Mouse (Mus musculus): ENCODE data around the gene Slc25a27. TPM values are rescaled to one million over a fixed set of nuclear protein-coding genes. Genes with fewer than 3 reads are reported as not detected.
A peak's percentile ranks its signal among the peaks of the same experiment; 100 is the strongest.

The Slc25a27 gene
- polyA plus RNA-seq, 1 experiment from 2014 or later = 107 TPM

- Histone ChIP-seq H3K9ac (no peak overlapping the region), H3K4me1 (replicated peaks) (no peaks in the 10 kb centered on the region), H3K4me3 (no peak overlapping the region), H3K9me3 (no peaks in the 10 kb centered on the region), H3K4me2 (no peak overlapping the region), H3K27ac (replicated peaks) (no peak overlapping the region), H3K36me3 (peaks cover 38% of the 10 kb centered on the region), H3K27me3 (no peaks in the 10 kb centered on the region)
- WGBS = 76% methylated on average over 7 of the region's 7 CpGs
- no peak for ATAC-seq (ENCODE audit: low FRiP score, low read depth)
Observed at GRCm38 (mm10) chr17:43643191-43643590, 23.8 kb downstream of the Slc25a27 start.

DNA sequence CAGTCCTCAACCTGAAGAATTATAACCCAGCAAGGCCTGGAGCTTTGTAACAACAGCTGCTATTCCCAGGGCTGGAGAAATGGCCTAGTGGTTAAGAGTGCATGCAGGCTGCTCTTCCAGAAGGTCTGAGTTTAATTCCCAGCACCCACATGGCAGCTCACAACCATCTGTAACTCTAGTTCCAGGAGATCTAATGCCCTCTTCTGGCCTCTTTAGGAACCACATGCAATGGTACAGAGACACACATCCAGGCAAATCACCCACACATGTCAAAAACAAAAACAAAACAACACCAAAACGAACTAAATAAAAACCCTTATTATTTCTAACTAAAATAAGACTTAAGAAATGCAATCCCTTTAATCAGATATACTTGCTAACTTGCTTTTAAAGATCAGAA lies 26.2 kb downstream of the Slc25a27 start:
- H3K36me3 ChIP-seq = peaks cover 29% of the 10 kb centered on the region
- 85% methylated on average over 1 of the region's 1 CpGs for WGBS

GRCm38 (mm10) chr17:43637146-43637545 lies 29.9 kb downstream of the Slc25a27 start:
- Histone ChIP-seq H3K36me3 (peaks cover 8% of the 10 kb centered on the region), H3K9me3 (no peaks in the 10 kb centered on the region), H3K9ac (no peak overlapping the region), H3K4me2 (no peak overlapping the region), H3K4me3 (no peak overlapping the region), H3K4me1 (replicated peaks) (no peaks in the 10 kb centered on the region), H3K27ac (replicated peaks) (no peak overlapping the region), H3K27me3 (no peaks in the 10 kb centered on the region)
- ATAC-seq (ENCODE audit: low FRiP score, low read depth) = no peak
- WGBS = 95% methylated on average over 4 of the region's 4 CpGs

More for the DNA sequence above, 26.2 kb downstream of the Slc25a27 start:
- no peak overlapping the region for H3K4me2 ChIP-seq
- no peak overlapping the region for H3K4me3 ChIP-seq
- no peak overlapping the region for H3K27ac ChIP-seq (replicated peaks)
- H3K9ac ChIP-seq = no peak overlapping the region
- no peak for ATAC-seq (ENCODE audit: low FRiP score, low read depth)
- H3K9me3 ChIP-seq = no peaks in the 10 kb centered on the region
- H3K27me3 ChIP-seq = no peaks in the 10 kb centered on the region
- no peaks in the 10 kb centered on the region for H3K4me1 ChIP-seq (replicated peaks)

GRCm38 (mm10) chr17:43630427-43630760 lies 36.6 kb downstream of the Slc25a27 start:
- Histone ChIP-seq H3K27me3 (peaks cover 29% of the 10 kb centered on the region), H3K4me3 (peak overlapping the region; percentile 48), H3K9me3 (peaks cover 5% of the 10 kb centered on the region; the same call in 1 of the 2 replicates), H3K9ac (0 out of 2 replicates have a peak overlapping the region, but pooled peaks have one; percentile 48), H3K4me2 (peak overlapping the region; percentile 95), H3K4me1 (replicated peaks) (peaks cover 16% of the 10 kb centered on the region), H3K36me3 (no peaks in the 10 kb centered on the region), H3K27ac (replicated peaks) (no peak overlapping the region)
- peak; percentile 2; the same call in 1 of the 2 replicates for ATAC-seq (ENCODE audit: low FRiP score, low read depth)
- 44% methylated on average over 13 of the region's 13 CpGs for WGBS

DNA sequence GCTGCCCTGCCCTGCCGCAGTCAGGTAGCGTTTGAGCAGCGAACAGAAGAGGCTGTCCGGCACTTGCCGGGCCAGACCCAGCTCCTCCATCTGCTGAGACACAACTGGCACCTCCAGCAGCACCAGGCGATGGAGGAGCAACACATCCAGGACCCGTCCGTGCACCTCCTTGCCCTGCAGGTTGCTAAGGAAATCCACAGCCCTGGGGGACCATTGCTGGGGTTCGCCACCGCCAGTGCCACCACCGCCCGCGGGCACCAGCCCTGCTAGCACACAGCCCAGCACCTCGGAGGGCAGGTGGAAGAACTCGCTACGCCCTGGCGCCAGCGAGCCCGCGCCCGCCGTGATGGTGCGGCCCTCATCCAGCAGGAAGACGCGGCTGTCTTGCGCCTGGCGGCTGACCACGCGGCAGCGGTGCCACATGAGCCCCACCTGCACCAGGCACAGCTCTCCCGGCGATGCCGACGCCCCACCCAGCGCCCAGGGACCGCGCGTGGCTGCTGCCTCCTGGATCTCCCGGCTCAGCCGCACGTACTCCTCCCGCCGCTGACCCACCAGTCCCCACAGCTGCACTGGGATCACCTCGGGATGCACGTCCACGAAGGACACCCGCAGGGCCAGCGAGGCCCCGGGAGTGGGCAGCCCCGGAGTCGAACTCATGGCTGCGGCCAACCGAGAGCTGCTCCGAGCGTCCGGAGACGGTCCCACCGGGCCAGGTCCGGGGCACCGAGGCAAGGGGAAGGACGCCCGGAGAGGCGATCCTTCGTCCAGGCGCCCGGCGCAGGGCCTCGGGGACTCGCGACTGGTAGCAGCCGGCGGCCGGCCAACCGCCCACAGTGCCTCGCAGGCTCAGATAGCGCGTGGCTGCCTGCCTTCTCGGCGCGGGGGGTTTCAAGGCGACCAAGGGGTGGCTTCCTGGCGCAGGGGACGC lies 37.3 kb downstream of the Slc25a27 start, which contains the start of gene Tdrd6:
Tdrd6 (minus strand) TSS at position 804 of the 931 bp plus-strand sequence.
- H3K27ac ChIP-seq (replicated peaks) = no peak within 1 kb of the TSS
- peaks cover 5% of the 10 kb centered on the region; the same call in 1 of the 2 replicates for H3K9me3 ChIP-seq
- ATAC-seq (ENCODE audit: low FRiP score, low read depth) = peak; percentile 71
- H3K36me3 ChIP-seq = no peaks in the 10 kb centered on the region
- H3K27me3 ChIP-seq = peaks cover 29% of the 10 kb centered on the region
- peak within 1 kb of the TSS; percentile 48 for H3K4me3 ChIP-seq
- peaks cover 16% of the 10 kb centered on the region for H3K4me1 ChIP-seq (replicated peaks)
- H3K4me2 ChIP-seq = peak within 1 kb of the TSS; percentile 95
- WGBS = 3% methylated on average over 81 of the region's 83 CpGs
- peak within 1 kb of the TSS; percentile 48 for H3K9ac ChIP-seq

GRCm38 (mm10) chr17:43629026-43629495 lies 38.0 kb downstream of the Slc25a27 start:
- peak overlapping the region; percentile 48 for H3K9ac ChIP-seq
- no peaks in the 10 kb centered on the region for H3K36me3 ChIP-seq
- peaks cover 5% of the 10 kb centered on the region; the same call in 1 of the 2 replicates for H3K9me3 ChIP-seq
- ATAC-seq (ENCODE audit: low FRiP score, low read depth) = peak; percentile 33; the same call in 1 of the 2 replicates
- 23% methylated on average over 24 of the region's 24 CpGs for WGBS
- H3K4me1 ChIP-seq (replicated peaks) = peaks cover 16% of the 10 kb centered on the region
- peak overlapping the region; percentile 95 for H3K4me2 ChIP-seq
- H3K27me3 ChIP-seq = peaks cover 29% of the 10 kb centered on the region
- no peak overlapping the region for H3K27ac ChIP-seq (replicated peaks)
- peak overlapping the region; percentile 48 for H3K4me3 ChIP-seq

GRCm38 (mm10) chr17:43628246-43628645 lies 38.8 kb downstream of the Slc25a27 start:
- H3K27me3 ChIP-seq = peaks cover 29% of the 10 kb centered on the region
- H3K9me3 ChIP-seq = peaks cover 5% of the 10 kb centered on the region; the same call in 1 of the 2 replicates
- 93% methylated on average over 10 of the region's 10 CpGs for WGBS

GRCm38 (mm10) chr17:43622076-43622475 lies 44.9 kb downstream of the Slc25a27 start:
- Histone ChIP-seq H3K4me2 (no peak overlapping the region), H3K4me3 (no peak overlapping the region), H3K27me3 (no peaks in the 10 kb centered on the region), H3K27ac (replicated peaks) (no peak overlapping the region), H3K4me1 (replicated peaks) (no peaks in the 10 kb centered on the region), H3K36me3 (no peaks in the 10 kb centered on the region), H3K9ac (no peak overlapping the region), H3K9me3 (peaks cover 3% of the 10 kb centered on the region; the same call in 1 of the 2 replicates)
- WGBS = 93% methylated on average over 10 of the region's 10 CpGs
- ATAC-seq (ENCODE audit: low FRiP score, low read depth) = no peak

More at GRCm38 (mm10) chr17:43628246-43628645, 38.8 kb downstream of the Slc25a27 start:
- Histone ChIP-seq H3K4me2 (no peak overlapping the region), H3K4me1 (replicated peaks) (peaks cover 16% of the 10 kb centered on the region), H3K9ac (no peak overlapping the region), H3K4me3 (no peak overlapping the region), H3K27ac (replicated peaks) (no peak overlapping the region), H3K36me3 (no peaks in the 10 kb centered on the region)
- no peak for ATAC-seq (ENCODE audit: low FRiP score, low read depth)

GRCm38 (mm10) chr17:43619156-43619555 lies 47.9 kb downstream of the Slc25a27 start:
- Histone ChIP-seq H3K27me3 (no peaks in the 10 kb centered on the region), H3K4me3 (no peak overlapping the region), H3K27ac (replicated peaks) (no peak overlapping the region), H3K9ac (no peak overlapping the region), H3K4me2 (no peak overlapping the region), H3K9me3 (no peaks in the 10 kb centered on the region), H3K36me3 (no peaks in the 10 kb centered on the region), H3K4me1 (replicated peaks) (no peaks in the 10 kb centered on the region)
- no peak for ATAC-seq (ENCODE audit: low FRiP score, low read depth)
- 95% methylated on average over 9 of the region's 9 CpGs for WGBS

DNA sequence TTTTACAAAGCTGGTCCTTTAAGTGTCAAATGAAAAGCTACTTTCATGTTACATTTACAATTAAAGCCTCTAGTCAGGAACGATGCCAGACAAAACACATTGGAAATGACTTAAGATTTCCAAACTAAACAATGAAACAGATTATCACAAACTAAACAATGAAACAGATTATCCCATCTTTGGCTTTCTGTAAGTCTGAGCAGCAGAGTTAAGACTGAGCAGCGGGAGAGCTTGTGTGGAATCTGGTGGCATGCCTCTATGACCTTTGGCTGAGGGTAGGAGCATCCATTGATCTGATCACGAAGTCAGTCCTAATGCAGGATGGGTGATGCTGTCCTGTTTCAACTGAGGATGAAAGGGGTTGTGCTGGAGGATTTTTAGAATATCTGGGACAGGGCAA lies 54.8 kb downstream of the Slc25a27 start:
- Histone ChIP-seq H3K9me3 (no peaks in the 10 kb centered on the region), H3K36me3 (no peaks in the 10 kb centered on the region)
- WGBS = 76% methylated on average over 3 of the region's 3 CpGs

DNA sequence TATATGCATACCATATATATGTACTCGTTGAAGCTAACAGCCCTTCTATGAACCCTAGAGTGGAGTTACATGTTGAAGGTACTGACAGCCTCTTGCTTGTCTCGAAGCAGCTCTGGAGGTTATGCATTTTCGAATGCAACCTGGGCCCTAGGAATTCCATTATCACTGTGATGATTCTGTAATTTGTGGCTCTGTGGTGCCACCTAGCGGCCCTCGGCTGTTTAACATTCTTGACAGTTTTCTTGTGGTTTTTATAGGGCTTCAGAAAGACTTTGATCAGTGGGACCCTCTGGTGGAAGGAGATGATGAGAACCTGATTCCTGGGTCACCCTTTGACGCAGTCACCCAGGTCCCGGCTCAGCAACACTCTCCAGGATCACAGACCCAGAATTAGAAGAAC lies 55.4 kb downstream of the Slc25a27 start:
- Histone ChIP-seq H3K4me1 (replicated peaks) (no peaks in the 10 kb centered on the region), H3K27ac (replicated peaks) (no peak overlapping the region), H3K9ac (no peak overlapping the region), H3K4me3 (no peak overlapping the region), H3K9me3 (no peaks in the 10 kb centered on the region), H3K4me2 (no peak overlapping the region), H3K36me3 (no peaks in the 10 kb centered on the region), H3K27me3 (no peaks in the 10 kb centered on the region)
- 19% methylated on average over 7 of the region's 7 CpGs for WGBS
- peak; percentile 63 for ATAC-seq (ENCODE audit: low FRiP score, low read depth)

More for the DNA sequence above, 54.8 kb downstream of the Slc25a27 start:
- no peaks in the 10 kb centered on the region for H3K27me3 ChIP-seq
- H3K4me3 ChIP-seq = no peak overlapping the region
- no peaks in the 10 kb centered on the region for H3K4me1 ChIP-seq (replicated peaks)
- no peak overlapping the region for H3K4me2 ChIP-seq
- no peak overlapping the region for H3K27ac ChIP-seq (replicated peaks)
- H3K9ac ChIP-seq = no peak overlapping the region
- no peak for ATAC-seq (ENCODE audit: low FRiP score, low read depth)

- WGBS = 15% methylated on average over 3 of the region's 3 CpGs
- H3K4me1 ChIP-seq (replicated peaks) = no peaks in the 10 kb centered on the region
- no peaks in the 10 kb centered on the region for H3K36me3 ChIP-seq
- no peak for ATAC-seq (ENCODE audit: low FRiP score, low read depth)
- no peak overlapping the region for H3K9ac ChIP-seq
- no peaks in the 10 kb centered on the region for H3K9me3 ChIP-seq
- no peak overlapping the region for H3K27ac ChIP-seq (replicated peaks)
- H3K4me2 ChIP-seq = no peak overlapping the region
- no peaks in the 10 kb centered on the region for H3K27me3 ChIP-seq
- no peak overlapping the region for H3K4me3 ChIP-seq
Observed at GRCm38 (mm10) chr17:43606704-43607103, 60.3 kb downstream of the Slc25a27 start.
